Mouse (Mus musculus) gastrocnemius, postnatal 25 days (tissue): ENCODE data around the gene Dapp1. TPM values are rescaled to one million over a fixed set of nuclear protein-coding genes. Genes with fewer than 3 reads are reported as not detected.
"Not testable (repeated sequence)": the region's sequence is repeated elsewhere in the genome, so short reads cannot be mapped to it uniquely, and the experiment has no call there.

ENCODE experiments used
- DNase-seq: peaks from one replicate; pipeline ENCODE4 v3.0.0; 2022
- total RNA-seq, 2 experiments: library from RNA; stranded (reverse); gene quantifications; 1 replicate in 1 of 2; 2 replicates in 1 of 2; pipeline ENCODE4 v1.2.3; 2021

Dapp1 gene
- total RNA-seq, 2 experiments from 2014 or later, result 0.84 to 1.3 TPM

DNA sequence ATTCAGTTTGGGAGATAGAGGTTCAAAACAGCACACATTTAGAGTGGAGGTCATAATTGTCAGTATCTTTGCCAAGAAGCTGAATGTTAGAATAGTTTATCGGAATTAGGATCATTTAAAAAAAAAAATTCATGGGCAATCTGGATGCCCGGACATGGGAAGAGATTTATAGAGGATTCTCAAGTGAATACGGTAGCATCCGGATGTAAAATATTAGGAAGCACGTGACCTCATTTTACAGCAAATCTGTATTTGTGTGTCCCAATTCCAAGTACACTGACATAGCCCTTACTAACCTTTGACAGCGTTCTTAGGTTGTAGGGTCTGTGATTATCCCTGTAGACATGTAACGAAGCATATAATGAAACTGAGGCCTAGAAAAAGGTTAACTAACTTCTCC lies 61.9 kb downstream of the Dapp1 start:
- no peak for DNase-seq

DNA sequence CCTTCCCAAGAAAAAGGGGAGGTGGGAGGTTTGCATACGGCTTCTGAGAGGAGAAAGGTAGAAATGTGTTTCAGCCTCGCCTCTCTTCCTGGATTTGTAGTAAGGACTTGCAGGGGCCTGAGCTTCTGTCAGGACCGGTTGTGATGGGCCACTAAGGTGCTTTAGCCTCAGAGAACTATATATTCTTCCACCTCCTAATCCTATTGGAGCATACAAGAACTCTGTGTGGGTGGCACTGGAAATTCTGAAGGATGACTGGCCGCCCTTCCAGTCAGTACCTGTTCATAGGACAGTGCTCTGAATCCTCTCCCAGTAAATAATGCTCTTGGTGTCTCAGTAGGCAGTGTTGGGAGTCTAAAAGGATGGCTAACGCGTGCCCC lies 62.4 kb downstream of the Dapp1 start:
- no peak for DNase-seq

DNA sequence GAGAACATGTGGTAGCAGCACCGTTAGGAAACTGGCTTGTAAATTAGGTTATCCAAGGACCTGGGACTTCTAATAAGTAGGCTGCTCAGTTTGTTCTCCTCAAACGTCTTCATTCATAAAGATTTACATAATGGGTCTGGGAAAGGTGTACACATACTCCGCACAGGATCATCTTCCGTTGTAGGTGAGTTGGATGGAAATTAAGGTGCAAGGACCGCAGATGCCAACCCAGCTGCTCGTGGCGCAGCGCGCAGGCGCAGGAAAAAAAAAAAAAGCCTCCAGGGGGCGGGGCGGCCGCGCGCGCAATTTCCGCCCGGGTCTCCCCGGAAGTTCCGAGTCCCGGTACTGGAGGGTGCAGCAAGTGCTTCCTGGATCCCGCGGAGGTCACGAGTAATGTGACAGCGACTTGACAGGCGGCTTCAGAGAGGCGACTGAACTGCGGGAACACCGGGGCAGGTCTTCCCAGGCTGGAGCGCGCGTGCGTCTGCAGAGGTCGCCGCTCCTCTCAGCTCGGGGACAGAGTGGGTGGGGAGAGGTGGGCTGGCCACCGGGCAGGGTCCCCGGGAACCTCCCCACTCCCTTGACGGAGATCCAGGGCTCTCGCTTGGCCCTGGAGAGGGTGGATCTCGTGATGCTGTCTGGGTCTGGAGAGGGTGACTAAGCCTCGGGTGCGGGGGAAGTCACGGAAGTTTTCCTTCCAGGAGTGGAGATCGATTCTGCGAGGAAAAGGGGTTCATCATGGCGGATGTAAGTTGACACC lies 63.0 kb downstream of the Dapp1 start, which contains the start of gene Lamtor3:
Gene Lamtor3, plus strand, starts transcription at position 335 of the 760 bp plus-strand sequence.
- peak; percentile 92 for DNase-seq

DNA sequence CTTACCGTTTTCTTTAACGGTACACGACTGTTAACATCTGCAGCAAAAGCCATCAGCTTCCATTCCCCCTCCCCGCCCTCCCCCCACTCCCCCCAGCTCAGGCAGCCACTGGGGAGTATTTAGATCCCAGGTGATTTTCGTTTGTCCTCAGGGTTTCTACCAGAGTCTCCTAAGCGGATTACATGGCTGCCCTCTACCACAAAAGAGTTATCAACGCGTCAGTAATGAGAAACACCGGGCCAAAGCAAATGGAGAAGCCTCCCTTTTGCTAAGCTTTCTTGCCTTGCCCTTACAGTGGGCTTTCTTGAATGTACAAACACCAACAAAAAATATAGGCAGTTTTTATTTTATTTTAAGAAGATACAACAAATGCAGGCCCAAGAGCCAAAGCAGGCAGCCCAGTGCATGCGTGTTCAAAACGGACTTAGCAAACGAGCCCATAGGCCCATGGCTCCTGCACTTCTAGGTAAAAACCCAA lies 63.6 kb downstream of the Dapp1 start:
- no peak for DNase-seq

DNA sequence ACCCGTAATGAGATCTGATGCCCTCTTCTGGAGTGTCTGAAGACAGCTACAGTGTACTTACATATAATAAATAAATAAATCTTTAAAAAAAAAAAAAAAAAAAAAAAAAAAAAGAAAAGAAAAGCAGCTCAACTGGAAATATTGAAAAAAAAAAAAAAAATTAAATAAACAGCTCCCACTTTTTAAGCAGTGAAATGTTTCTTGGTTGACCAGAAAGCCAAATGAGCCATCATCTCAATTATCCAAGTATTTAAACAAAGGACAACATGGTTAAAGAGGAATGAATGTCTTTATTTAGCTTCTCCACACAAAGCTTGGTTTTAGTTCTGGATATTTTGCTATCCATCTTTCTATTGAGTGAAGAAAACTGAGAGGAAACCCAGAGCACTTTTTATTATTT lies 66.8 kb downstream of the Dapp1 start:
- DNase-seq, result not testable (repeated sequence)

DNA sequence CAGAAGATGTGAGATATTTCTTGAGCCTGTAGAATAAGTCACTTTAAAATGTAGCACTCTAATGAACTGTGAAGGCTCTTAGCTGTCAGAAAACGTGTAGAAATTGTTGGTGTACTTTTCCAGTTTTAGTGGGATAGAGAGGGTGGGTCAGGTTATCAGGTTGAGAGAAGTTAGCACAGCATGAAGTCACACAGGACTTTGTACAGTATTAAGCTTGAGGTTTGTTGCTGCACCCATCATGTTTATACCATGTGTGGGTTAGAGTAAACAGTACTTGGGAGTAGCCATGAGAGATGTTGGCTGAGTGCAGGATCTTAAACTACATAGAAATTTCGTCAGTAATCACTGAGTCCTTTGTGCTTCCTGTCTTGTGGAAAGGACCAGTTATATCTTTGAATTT lies 68.3 kb downstream of the Dapp1 start:
- DNase-seq, result no peak

DNA sequence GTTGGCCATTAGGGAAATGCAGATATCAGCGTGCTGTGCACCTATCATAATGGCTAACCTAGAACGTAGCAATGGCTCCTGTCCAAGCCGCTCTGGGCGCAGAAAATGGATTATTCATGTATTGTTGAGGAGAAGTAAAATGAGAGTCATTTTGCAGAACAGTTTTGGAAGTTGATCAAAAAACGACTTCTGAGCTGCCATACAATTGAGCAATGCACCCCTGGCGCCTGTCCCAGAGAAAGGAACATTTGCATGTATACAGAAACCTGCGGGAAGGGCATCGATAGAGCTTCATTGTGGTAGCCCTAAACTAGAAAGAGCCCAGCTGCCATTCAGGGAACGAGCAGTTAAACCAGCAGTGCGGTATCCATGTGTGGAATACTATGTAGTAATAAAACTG lies 81.2 kb downstream of the Dapp1 start:
- no peak for DNase-seq

DNA sequence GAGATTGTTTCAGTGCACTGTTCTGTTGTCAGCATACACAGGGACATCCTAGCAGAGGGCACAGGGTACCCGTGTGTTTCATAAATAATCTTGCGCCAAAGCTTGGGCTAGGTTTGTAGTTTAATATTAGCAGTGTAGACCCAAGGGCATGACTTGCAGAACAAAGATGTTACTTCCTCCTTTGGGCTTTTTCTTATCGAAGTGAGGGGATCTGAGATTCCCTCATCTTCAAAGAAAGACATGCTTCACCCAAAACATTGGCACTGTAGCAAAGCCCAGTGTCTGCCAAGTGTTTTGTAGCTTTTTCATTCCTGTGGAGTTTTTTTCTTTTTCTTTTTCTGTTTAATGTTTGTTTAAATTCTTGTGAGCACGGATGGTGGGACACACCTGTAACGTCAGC lies 83.7 kb downstream of the Dapp1 start:
- no peak for DNase-seq

DNA sequence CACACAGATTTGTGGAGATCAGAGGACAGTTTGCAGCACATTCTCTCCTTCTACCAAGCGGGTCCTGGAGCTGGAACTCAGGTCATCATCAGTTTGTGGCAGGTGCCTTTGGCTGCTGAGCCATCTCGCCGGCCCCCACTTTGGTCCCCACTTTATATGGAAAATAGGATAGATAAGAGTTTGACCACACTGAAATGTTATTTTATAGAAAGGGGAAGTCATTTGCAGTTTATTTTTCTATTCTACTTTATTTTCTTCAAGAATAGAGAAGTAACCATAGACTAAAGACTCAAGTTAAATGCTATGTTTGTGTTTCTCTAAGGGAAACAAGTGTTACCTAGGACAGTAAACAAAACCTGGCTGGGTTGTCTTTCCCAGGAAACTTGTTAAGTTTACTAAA lies 84.5 kb downstream of the Dapp1 start:
- no peak for DNase-seq

DNA sequence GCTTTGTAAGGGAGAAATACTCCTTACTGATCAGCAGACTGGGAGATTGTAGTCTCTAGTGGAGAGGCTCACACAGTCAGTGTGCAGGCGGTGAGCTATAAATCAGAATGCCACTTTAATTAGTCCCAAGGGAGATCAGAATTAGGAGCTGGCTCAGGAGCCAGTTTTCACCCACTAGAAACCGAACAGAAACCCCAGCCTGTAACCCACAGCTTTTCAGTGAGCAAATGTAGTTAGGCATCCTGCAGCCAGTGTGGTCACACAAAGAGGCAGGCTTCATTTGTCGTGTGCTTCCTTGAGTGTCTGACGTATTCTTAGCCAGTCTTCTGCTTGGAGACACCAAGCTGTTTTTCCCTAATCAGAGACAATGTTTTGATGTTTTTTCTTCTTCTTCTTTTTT lies 85.0 kb downstream of the Dapp1 start:
- no peak for DNase-seq

DNA sequence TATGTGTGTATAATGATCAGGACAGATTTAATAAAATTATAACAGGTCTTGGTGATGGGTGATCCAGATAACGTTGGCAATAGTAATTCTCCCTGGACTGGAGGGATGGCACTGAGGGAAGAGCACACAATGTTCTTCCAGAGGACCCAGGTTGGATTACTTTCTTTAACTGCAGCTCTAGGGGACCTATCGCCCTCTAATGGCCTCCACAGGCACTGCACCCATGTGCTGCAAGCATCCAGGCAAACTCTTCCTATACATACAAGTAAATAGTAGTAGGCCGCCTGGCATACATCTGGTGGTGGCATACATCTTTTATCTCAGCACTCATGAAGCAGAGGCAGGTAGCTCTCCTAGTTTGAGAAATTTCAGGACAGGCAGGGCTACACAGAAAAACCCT lies 86.1 kb downstream of the Dapp1 start:
- DNase-seq, result no peak

DNA sequence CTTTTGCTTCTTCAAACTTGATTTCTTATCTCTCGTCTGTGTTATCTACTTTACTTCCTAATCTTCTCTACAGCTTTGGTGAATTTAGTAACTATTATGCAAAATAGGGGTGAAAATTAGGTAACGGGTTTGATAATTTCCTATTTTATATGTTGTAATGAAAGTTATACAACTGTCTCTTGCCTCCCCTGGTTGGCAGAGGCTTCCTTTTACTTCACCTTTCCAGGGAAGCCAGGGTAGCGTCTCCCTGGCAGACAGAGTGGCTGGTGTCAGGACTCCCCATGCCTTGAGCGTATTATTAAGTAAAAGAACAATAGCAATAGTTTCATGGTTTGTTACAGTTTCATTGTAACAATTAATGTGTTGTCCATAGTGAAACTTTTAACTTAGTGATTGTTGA lies 87.6 kb downstream of the Dapp1 start:
- DNase-seq, result no peak

DNA sequence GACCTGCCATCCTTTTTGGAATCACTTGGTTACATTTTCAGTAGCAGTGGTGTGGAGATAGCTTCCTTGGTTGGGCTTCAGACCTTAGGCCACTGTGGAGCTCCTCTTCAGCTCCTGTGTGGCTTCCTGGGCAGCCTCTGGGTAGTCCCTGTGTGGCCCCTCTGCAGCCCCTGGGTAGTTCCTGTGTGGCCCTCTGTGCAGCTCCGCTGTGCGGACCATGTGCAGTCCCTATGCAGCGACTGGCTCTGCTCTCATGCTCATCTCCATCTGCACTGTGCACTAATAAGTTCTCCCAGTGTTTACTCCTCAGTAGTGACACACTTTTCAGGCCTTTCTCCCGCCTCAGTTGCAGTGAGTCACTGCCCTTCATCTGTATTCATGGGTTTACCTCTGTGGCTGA lies 89.2 kb downstream of the Dapp1 start:
- DNase-seq, result no peak

DNA sequence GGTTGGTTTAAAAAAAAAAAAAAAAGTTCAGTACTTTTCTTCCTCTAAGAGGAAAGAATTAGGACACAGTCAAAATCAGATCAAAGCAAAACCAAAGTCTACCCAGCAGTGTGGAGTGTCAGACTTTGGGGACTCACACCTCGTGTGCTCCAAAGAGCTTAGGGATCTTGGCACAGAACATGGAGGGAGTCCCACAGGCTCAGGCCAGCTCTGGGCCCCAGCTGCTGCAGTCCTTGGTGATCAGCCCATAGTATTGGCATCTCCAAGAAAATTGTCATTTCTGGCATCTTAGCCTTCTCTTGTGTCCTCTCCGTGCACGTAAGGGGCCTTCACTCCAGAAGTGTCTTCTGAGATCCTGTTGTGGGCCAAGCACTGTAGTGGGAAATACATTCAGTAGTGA lies 90.3 kb downstream of the Dapp1 start:
- DNase-seq, result no peak

DNA sequence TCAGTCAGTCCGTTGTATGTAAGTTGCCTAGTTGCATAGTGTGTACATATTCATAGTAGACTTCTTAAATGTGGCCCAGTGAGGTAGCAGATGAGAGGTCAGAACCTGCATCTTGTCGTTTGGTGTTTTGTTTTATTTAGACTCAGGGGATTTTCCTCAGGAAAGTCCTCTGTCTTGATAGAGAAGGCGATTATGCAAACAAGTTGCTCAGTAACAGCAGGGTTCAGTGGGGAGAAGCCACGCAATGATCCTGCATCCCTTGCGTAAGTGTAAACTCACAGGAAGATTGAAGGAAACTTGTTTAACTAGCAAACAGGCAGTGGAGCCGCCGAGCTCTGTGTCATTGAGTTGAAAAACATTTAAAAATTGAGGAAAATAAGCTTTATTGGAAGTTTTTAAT lies 93.4 kb downstream of the Dapp1 start:
- no peak for DNase-seq

DNA sequence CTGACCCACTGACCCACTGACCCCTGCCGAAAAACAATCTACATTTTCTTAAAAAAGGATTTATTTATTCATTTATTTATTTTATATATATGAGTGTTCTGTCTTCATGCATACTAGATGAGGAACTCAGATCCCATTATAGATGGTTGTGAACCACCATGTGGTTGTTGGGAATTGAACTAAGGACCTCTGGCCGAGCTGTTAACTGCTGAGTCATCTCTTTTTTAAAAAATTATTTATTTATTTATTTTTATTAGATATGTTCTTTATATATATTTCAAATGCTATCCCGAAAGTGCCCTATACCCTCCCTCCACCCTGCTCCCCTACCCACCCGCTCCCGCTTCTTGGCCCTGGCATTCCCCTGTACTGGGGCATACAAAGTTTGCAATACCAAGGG lies 100.3 kb downstream of the Dapp1 start:
- no peak for DNase-seq

Other genes with a start within 250 kb of the Dapp1 start
- gene H2afz, start 117.1 kb downstream of the Dapp1 start, total RNA-seq, result 10 to 100 TPM; 73.1 to 80.4 TPM
- 1 to 10 TPM; 6.1 to 7.8 TPM for gene Dnajb14, start 113.9 kb downstream of the Dapp1 start, total RNA-seq
- 10 to 100 TPM; 48.5 to 55.8 TPM for gene Lamtor3, start 63.0 kb downstream of the Dapp1 start, total RNA-seq
- gene 1110002E22Rik, start 83.5 kb upstream of the Dapp1 start, total RNA-seq, result 100 to 1,000 TPM; 158 to 162 TPM
- gene Gm5105, start 85.8 kb upstream of the Dapp1 start, total RNA-seq, result 1 to 10 TPM; 1.2 to 2.0 TPM
- gene Trmt10a, start 161.9 kb upstream of the Dapp1 start, total RNA-seq, result 1 to 10 TPM; 1.5 to 1.8 TPM
- gene Mttp, start 163.4 kb upstream of the Dapp1 start, total RNA-seq, result 1 to 10 TPM; 1.8 TPM
- gene 4930579F01Rik, start 212.3 kb upstream of the Dapp1 start, total RNA-seq, result not detected
- 1 to 10 TPM in 1 of 2 experiments, under 1 TPM in 1; 0.23 to 1.5 TPM for gene Adh7, start 236.2 kb upstream of the Dapp1 start, total RNA-seq